Mouse (Mus musculus): ENCODE measurements around the gene Abcg1. TPM values are rescaled to one million over a fixed set of nuclear protein-coding genes. Genes with fewer than 3 reads are reported as not detected.

The Abcg1 gene
- polyA plus RNA-seq, 1 experiment from 2014 or later, result 6.3 TPM

DNA sequence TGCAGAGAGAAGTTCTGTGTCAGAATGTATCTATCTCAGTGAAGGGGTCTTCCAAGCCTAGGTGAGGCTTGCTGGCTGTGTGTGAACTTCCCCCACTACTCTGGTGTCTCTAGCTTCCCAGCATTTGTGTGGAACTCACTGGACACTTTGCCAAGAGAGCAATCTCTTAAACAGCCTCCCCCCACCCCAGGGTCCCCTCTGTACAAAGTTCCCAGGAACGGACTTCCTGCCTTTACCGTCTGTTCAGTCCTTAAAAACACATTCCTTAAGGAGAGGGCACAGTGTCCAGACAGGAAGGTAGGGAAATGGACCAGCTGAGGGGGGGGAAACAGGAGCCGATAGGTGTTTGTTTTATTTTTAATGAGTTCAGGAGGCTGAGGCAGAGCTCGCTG lies 2.7 kb downstream of the Abcg1 start:
- Histone ChIP-seq H3K27ac (replicated peaks; ENCODE audit: low read depth, low read length) (no peak overlapping the region), H3K4me3 (ENCODE audit: low read depth, low read length) (no peak overlapping the region), H3K36me3 (ENCODE audit: control insufficient read depth, insufficient read depth, low read length) (no peaks in the 10 kb centered on the region), H3K9ac (ENCODE audit: low read length) (no peak overlapping the region), H3K4me1 (ENCODE audit: control insufficient read depth, insufficient read depth, low read length) (peaks cover 19% of the 10 kb centered on the region), H3K9me3 (ENCODE audit: control insufficient read depth, low read length) (no peaks in the 10 kb centered on the region), H3K4me2 (ENCODE audit: low read depth, severe bottlenecking) (no peak overlapping the region), H3K27me3 (ENCODE audit: control insufficient read depth, insufficient read depth, low read length) (peaks cover 23% of the 10 kb centered on the region)
- DNase-seq (ENCODE audit: low spot score) (no peak), ATAC-seq (ENCODE audit: insufficient number of reproducible peaks, low FRiP score, low TSS enrichment, low read depth) (no peak)
- WGBS, result 52% methylated on average over 4 of the region's 4 CpGs

DNA sequence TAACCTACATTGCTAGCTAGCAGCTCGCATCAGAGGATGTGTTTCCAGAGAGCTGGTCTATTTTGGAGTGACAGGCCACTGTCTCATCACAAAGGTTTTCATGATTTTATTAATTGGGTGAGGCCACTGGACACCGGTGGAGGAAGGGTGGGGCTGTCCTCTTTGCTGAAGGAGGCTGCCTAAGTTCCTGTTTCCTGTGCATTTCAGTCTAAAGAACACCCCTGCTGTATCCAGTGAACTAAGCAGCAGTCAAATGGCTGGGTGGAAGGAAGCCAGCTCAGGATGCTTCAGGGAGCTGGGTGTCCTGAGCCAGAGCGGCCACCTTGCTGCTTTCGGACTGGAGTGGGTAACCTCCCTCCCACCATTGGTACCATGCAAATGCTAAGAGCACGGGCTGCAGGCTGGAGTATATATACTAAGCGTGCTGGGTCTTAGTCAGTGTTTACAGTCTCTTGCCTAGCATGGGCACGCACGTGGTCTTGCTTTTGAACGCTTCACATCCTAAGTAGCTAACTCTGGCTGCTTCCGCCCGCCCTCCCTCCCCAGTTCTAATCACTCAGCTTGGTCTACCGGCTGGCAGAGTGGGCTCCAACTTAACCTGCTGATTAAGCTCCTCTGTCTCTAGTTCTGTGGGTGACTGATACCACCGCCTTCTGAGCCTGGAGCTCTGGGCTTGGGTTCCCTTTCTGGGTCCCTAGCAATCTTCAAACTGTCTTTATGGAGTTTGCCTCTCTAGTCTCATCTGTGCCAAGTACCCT lies 3.3 kb downstream of the Abcg1 start:
- H3K27ac ChIP-seq (replicated peaks; ENCODE audit: low read depth, low read length), result 0 out of 2 replicates have a peak overlapping the region, but pooled peaks have one; percentile 1
- H3K4me1 ChIP-seq (ENCODE audit: control insufficient read depth, insufficient read depth, low read length), result peaks cover 19% of the 10 kb centered on the region
- 70% methylated on average over 13 of the region's 13 CpGs for WGBS
- H3K4me2 ChIP-seq (ENCODE audit: low read depth, severe bottlenecking), result no peak overlapping the region
- H3K36me3 ChIP-seq (ENCODE audit: control insufficient read depth, insufficient read depth, low read length), result no peaks in the 10 kb centered on the region
- no peak for DNase-seq (ENCODE audit: low spot score)
- no peaks in the 10 kb centered on the region for H3K9me3 ChIP-seq (ENCODE audit: control insufficient read depth, low read length)
- H3K9ac ChIP-seq (ENCODE audit: low read length), result no peak overlapping the region
- no peak overlapping the region for H3K4me3 ChIP-seq (ENCODE audit: low read depth, low read length)
- peaks cover 23% of the 10 kb centered on the region for H3K27me3 ChIP-seq (ENCODE audit: control insufficient read depth, insufficient read depth, low read length)
- ATAC-seq (ENCODE audit: insufficient number of reproducible peaks, low FRiP score, low TSS enrichment, low read depth), result no peak

DNA sequence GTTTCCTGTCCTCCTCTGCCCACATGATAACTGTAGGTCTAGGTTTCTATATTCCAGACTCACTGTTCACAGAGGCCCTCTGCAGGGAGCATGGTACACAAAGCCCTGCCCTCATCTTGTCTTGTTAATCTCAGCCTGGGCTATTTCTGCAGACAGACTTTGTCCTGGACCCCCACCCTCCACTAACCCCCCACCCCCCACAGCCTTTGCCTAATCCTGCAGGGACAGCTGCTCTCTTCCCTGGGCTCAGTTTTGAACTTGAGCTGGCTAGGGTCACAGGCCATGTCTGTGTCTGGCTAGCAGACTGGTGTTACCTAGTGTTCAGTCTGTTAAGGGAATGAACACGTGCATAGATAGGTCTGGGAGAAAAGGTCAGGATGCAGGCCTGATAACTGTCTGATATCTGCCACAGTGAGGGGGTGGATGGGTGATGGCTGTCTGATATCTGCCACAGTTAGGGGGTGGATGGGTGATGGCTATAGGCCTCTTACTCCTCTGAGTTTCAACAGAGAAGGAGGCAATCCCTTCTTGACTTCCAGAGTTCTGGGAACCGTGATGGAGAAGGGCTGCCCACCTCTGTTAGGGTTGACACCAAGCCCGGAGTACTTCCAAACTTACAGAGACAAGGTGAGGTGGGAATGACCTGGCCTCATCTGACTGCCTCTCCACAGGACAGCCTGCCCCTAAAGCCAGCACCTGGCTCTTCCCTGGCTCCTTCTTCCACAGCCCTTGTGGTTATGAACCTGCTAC lies 4.0 kb downstream of the Abcg1 start:
- Histone ChIP-seq H3K36me3 (ENCODE audit: control insufficient read depth, insufficient read depth, low read length) (no peaks in the 10 kb centered on the region), H3K4me1 (ENCODE audit: control insufficient read depth, insufficient read depth, low read length) (peaks cover 19% of the 10 kb centered on the region), H3K27ac (replicated peaks; ENCODE audit: low read depth, low read length) (no peak overlapping the region), H3K4me3 (ENCODE audit: low read depth, low read length) (no peak overlapping the region), H3K9me3 (ENCODE audit: control insufficient read depth, low read length) (no peaks in the 10 kb centered on the region), H3K4me2 (ENCODE audit: low read depth, severe bottlenecking) (no peak overlapping the region), H3K9ac (ENCODE audit: low read length) (no peak overlapping the region), H3K27me3 (ENCODE audit: control insufficient read depth, insufficient read depth, low read length) (peaks cover 23% of the 10 kb centered on the region)
- whole genome bisulfite sequencing, result 76% methylated on average over 3 of the region's 3 CpGs
- DNase-seq (ENCODE audit: low spot score), result no peak
- ATAC-seq (ENCODE audit: insufficient number of reproducible peaks, low FRiP score, low TSS enrichment, low read depth), result no peak

DNA sequence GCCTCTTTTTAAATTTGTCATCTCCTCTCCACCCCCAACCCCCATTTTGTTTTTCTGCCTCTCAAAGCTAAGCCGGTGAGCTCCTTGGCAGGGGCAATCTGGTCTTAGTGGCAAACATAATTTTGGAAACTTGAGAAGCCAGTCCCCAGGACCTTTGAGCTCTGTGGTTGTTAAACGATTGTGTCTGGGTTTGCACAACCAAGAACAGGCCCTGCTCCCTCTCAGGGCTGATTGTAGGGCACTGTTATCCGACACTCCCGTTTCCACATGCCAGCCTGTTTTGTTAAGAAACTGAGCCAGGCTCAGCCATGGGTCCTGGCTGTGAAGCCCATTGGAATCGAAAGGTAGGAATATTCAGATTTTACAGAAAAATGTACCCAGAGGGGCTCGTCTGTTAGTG lies 8.6 kb downstream of the Abcg1 start:
- Histone ChIP-seq H3K4me1 (ENCODE audit: control insufficient read depth, insufficient read depth, low read length) (peaks cover 1% of the 10 kb centered on the region; the same call in 1 of the 2 replicates), H3K36me3 (ENCODE audit: control insufficient read depth, insufficient read depth, low read length) (no peaks in the 10 kb centered on the region), H3K4me3 (ENCODE audit: low read depth, low read length) (no peak overlapping the region), H3K9ac (ENCODE audit: low read length) (no peak overlapping the region), H3K27me3 (ENCODE audit: control insufficient read depth, insufficient read depth, low read length) (no peaks in the 10 kb centered on the region), H3K27ac (replicated peaks; ENCODE audit: low read depth, low read length) (peak overlapping the region; percentile 61; the same call in 1 of the 2 replicates), H3K9me3 (ENCODE audit: control insufficient read depth, low read length) (no peaks in the 10 kb centered on the region), H3K4me2 (ENCODE audit: low read depth, severe bottlenecking) (no peak overlapping the region)
- 45% methylated on average over 6 of the region's 6 CpGs for WGBS
- ATAC-seq (ENCODE audit: insufficient number of reproducible peaks, low FRiP score, low TSS enrichment, low read depth) (no peak), DNase-seq (ENCODE audit: low spot score) (peak; percentile 56)

DNA sequence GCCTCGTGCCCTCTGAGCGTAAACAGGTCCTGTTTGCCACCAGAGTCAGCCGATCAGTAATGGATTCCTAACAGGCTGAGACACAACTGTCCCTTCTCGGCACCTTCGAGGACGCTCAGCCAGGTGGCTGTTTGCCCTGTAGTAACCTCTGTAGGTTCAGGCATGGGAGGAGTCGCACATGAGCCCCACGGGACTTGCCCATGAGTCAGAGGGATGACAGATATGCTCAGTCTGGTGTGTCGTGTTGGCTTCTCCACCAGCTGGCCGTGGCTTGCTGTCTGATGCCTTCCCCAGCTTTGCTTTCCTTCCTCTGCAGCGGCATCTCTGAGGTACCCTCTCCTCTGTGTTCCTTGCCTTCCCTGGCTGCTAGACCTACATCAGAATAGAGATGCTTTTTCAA lies 9.6 kb downstream of the Abcg1 start:
- no peak for DNase-seq (ENCODE audit: low spot score)
- Histone ChIP-seq H3K9ac (ENCODE audit: low read length) (no peak overlapping the region), H3K9me3 (ENCODE audit: control insufficient read depth, low read length) (no peaks in the 10 kb centered on the region), H3K36me3 (ENCODE audit: control insufficient read depth, insufficient read depth, low read length) (no peaks in the 10 kb centered on the region), H3K27me3 (ENCODE audit: control insufficient read depth, insufficient read depth, low read length) (no peaks in the 10 kb centered on the region), H3K4me2 (ENCODE audit: low read depth, severe bottlenecking) (no peak overlapping the region), H3K4me3 (ENCODE audit: low read depth, low read length) (no peak overlapping the region), H3K4me1 (ENCODE audit: control insufficient read depth, insufficient read depth, low read length) (peaks cover 5% of the 10 kb centered on the region; the same call in 1 of the 2 replicates), H3K27ac (replicated peaks; ENCODE audit: low read depth, low read length) (no peak overlapping the region)
- 73% methylated on average over 11 of the region's 11 CpGs for whole genome bisulfite sequencing
- ATAC-seq (ENCODE audit: insufficient number of reproducible peaks, low FRiP score, low TSS enrichment, low read depth), result no peak

DNA sequence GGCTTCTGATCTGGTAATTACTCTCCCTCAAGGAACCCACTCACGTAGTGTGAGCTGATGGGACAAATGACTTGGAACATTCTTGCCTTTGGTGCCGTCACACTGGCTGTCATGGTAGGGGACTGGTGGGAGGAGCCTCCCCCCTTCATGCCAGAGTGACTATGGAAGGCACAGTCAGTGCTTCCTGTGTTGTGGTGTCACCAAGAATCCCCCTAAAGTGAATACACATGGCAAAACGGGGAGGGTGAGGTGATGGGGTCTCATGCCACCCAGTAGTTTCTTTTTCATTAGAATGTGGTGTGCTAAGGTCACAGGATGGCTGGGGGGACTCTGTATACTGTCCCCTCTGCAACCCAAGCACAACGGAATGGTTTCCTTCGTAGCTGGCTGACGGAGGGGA lies 11.6 kb downstream of the Abcg1 start:
- Histone ChIP-seq H3K4me1 (ENCODE audit: control insufficient read depth, insufficient read depth, low read length) (peaks cover 21% of the 10 kb centered on the region), H3K4me3 (ENCODE audit: low read depth, low read length) (no peak overlapping the region), H3K27me3 (ENCODE audit: control insufficient read depth, insufficient read depth, low read length) (no peaks in the 10 kb centered on the region), H3K27ac (replicated peaks; ENCODE audit: low read depth, low read length) (no peak overlapping the region), H3K36me3 (ENCODE audit: control insufficient read depth, insufficient read depth, low read length) (no peaks in the 10 kb centered on the region), H3K9me3 (ENCODE audit: control insufficient read depth, low read length) (no peaks in the 10 kb centered on the region), H3K9ac (ENCODE audit: low read length) (no peak overlapping the region), H3K4me2 (ENCODE audit: low read depth, severe bottlenecking) (no peak overlapping the region)
- WGBS, result 80% methylated on average over 6 of the region's 6 CpGs
- ATAC-seq (ENCODE audit: insufficient number of reproducible peaks, low FRiP score, low TSS enrichment, low read depth) (no peak), DNase-seq (ENCODE audit: low spot score) (no peak)

DNA sequence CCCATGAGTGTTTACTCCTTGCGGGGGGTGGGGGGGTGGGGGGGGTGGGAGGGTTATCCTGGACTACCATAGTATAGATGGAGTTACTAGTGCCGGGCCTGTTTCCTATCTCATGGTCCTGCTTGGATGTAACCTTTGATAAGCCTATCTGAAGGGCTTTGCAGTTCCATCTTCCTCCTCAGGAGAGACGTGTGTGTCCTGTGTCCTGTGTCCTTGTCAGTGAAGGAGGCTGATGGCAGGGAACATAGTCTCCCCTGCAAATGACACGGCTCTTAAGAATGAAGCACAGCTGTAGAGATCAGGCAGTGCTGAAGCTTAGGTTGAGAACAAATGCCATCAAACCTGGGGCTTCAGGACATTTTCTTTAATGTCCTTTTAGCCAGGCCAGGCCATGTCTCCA lies 12.4 kb downstream of the Abcg1 start:
- Histone ChIP-seq H3K4me3 (ENCODE audit: low read depth, low read length) (no peak overlapping the region), H3K4me2 (ENCODE audit: low read depth, severe bottlenecking) (no peak overlapping the region), H3K9me3 (ENCODE audit: control insufficient read depth, low read length) (no peaks in the 10 kb centered on the region), H3K36me3 (ENCODE audit: control insufficient read depth, insufficient read depth, low read length) (no peaks in the 10 kb centered on the region), H3K9ac (ENCODE audit: low read length) (no peak overlapping the region), H3K4me1 (ENCODE audit: control insufficient read depth, insufficient read depth, low read length) (peaks cover 28% of the 10 kb centered on the region), H3K27me3 (ENCODE audit: control insufficient read depth, insufficient read depth, low read length) (no peaks in the 10 kb centered on the region), H3K27ac (replicated peaks; ENCODE audit: low read depth, low read length) (no peak overlapping the region)
- 86% methylated on average over 4 of the region's 4 CpGs for WGBS
- no peak for ATAC-seq (ENCODE audit: insufficient number of reproducible peaks, low FRiP score, low TSS enrichment, low read depth)
- DNase-seq (ENCODE audit: low spot score), result no peak

DNA sequence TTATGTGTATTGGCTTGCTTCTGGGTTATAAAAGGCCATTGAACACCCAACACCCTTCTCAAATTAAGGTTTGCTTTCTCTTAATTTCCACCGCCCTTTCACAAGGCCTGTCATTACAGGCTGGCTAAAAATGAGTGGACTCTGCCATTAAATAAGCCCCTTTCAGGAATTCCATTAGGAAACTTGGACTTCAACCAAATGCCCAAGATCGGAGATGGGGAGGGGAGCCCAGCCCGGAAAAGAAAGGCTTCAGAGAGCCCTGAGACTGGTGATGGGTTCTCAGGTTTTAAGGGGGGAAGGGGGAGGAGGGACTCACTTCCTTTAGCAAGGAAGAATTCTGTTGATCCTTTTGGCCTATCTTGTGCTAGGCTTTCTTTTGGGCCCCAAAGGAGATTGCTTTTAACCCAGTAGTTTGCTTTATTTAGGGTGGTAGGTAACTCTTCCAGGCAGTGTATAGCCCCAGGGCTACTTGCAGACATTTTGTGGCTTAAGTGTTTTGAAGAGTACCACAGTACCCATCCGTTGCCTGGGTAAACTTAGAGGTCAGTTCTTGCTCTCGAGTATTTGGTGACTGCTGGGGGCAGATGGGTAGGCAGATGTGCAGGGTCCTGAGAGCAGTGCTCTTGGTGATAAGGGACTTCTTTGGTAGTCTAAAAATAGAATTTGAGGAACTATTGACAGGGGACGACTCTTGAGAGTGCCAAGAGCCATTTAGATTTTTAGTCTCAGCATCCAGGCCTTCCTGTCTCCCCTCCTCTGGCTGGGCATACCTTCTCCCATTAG lies 13.1 kb downstream of the Abcg1 start:
- no peaks in the 10 kb centered on the region for H3K36me3 ChIP-seq (ENCODE audit: control insufficient read depth, insufficient read depth, low read length)
- WGBS, result 50% methylated on average over 6 of the region's 6 CpGs
- H3K4me1 ChIP-seq (ENCODE audit: control insufficient read depth, insufficient read depth, low read length), result peaks cover 36% of the 10 kb centered on the region

More for the DNA sequence above, 13.1 kb downstream of the Abcg1 start:
- H3K27ac ChIP-seq (replicated peaks; ENCODE audit: low read depth, low read length), result no peak overlapping the region
- no peaks in the 10 kb centered on the region for H3K27me3 ChIP-seq (ENCODE audit: control insufficient read depth, insufficient read depth, low read length)
- no peak overlapping the region for H3K4me3 ChIP-seq (ENCODE audit: low read depth, low read length)
- no peak overlapping the region for H3K4me2 ChIP-seq (ENCODE audit: low read depth, severe bottlenecking)
- ATAC-seq (ENCODE audit: insufficient number of reproducible peaks, low FRiP score, low TSS enrichment, low read depth) (no peak), DNase-seq (ENCODE audit: low spot score) (no peak)
- no peaks in the 10 kb centered on the region for H3K9me3 ChIP-seq (ENCODE audit: control insufficient read depth, low read length)
- H3K9ac ChIP-seq (ENCODE audit: low read length), result no peak overlapping the region
